Mouse (Mus musculus) kidney, postnatal 4 days (tissue): Measurements from ENCODE around the gene Insyn1.

ENCODE experiments used
- DNase-seq, 2 experiments: peaks; one replicate each; pipeline ENCODE4 v3.0.0; 2021; ENCODE audit warnings: mixed read lengths in 2 of 2

Insyn1 gene

GRCm38 (mm10) chr9:58535447-58536134 lies 47.2 kb downstream of the Insyn1 start:
- DNase-seq = peak; percentile 55 to 61

GRCm38 (mm10) chr9:58537774-58538173 lies 49.4 kb downstream of the Insyn1 start:
- no peak for DNase-seq

- peak; percentile 65 to 69 for DNase-seq
Observed at GRCm38 (mm10) chr9:58539886-58540285, 51.5 kb downstream of the Insyn1 start.

GRCm38 (mm10) chr9:58541895-58542338 lies 53.5 kb downstream of the Insyn1 start:
- peak; percentile 84 to 89 for DNase-seq

- DNase-seq = no peak
Observed at GRCm38 (mm10) chr9:58544879-58545324, 56.5 kb downstream of the Insyn1 start.

- DNase-seq = no peak
Observed at GRCm38 (mm10) chr9:58545428-58545827, 57.0 kb downstream of the Insyn1 start.

- DNase-seq = no peak
Observed at GRCm38 (mm10) chr9:58546630-58547360, 58.4 kb downstream of the Insyn1 start.

- DNase-seq = no peak
Observed at GRCm38 (mm10) chr9:58548897-58549296, 60.5 kb downstream of the Insyn1 start.
